ENCODE assay signal across 20 mouse cellular contexts in the genomic region with DNA sequence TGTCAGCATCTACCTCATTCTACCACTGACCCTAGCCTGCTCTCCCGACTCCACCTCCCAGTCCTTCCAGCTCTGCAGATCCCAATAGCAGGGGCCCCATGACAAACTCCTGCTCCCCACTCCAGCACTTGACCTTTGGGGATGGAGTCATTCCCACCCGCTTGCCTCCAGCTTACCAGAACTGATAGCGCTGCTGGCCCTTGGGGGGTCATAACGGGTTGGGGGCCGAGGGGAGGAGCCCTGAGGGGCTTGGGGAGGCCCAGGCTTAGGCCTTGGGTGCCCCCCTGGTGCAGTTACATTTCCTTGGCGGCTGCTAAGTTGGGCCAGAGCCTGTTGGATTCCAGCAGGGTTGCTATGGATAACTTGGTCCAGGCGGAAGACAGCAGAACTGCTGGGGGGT. TPM values are rescaled to one million over a fixed set of nuclear protein-coding genes. Genes with fewer than 3 reads are reported as not detected.
"Had no signal": no experiment of that assay in that cellular context is flagged by ENCODE, and none has a peak within 500 bp of the region (broad histone marks: within the 10 kb centered on the region; RNA-seq: fewer than 3 reads in every experiment).

No protein-coding gene starts in this region.

- H3K9me3 ChIP-seq: liver, embryonic 13.5 days; megakaryocyte, embryonic 14.5 days; midbrain, embryonic 10.5 days; midbrain, embryonic 13.5 days had no signal

- H3K4me3 ChIP-seq: liver, embryonic 13.5 days; megakaryocyte, embryonic 14.5 days; midbrain, embryonic 13.5 days; myocyte had no signal

- H3K4me1 ChIP-seq: midbrain, embryonic 10.5 days; midbrain, embryonic 13.5 days had no signal

- ATAC-seq: midbrain, embryonic 13.5 days; midbrain, embryonic 16.5 days had no signal

- H3K27me3 ChIP-seq: liver, embryonic 13.5 days; megakaryocyte, embryonic 14.5 days; midbrain, embryonic 13.5 days had no signal

- H3K4me2 ChIP-seq: liver, embryonic 13.5 days; midbrain, embryonic 13.5 days had no signal

- DNase-seq: kidney, adult 18-20 months; kidney, adult 9 months; kidney, postnatal 14 days; kidney, postnatal 4 days; left cerebral cortex, postnatal 4 days; liver, embryonic 13.5 days; lung, adult 2 months; lung, postnatal 36 days; retina, postnatal 1 day; right cerebral cortex, postnatal 25 days; thymus, adult 18-20 months had no signal

- H3K27ac ChIP-seq: liver, embryonic 13.5 days; midbrain, embryonic 10.5 days; midbrain, embryonic 13.5 days had no signal

- H3K9ac ChIP-seq: liver, embryonic 13.5 days; midbrain, embryonic 13.5 days had no signal

RNA-seq across cellular contexts. Expression of gene Aif1, which starts 21.3 kb away (rescaled TPM):
- polyA plus RNA-seq: myocyte had no signal

RNA-seq across cellular contexts. Expression of gene Apom, which starts 22.8 kb away (rescaled TPM):
- total RNA-seq: layer of hippocampus, adult 18-20 months; layer of hippocampus, postnatal 14 days; left cerebral cortex, adult 8-10 months; left cerebral cortex, postnatal 14 days had no signal
